Comparison of ENCODE assay signal across 12 mouse cellular contexts in the genomic region with DNA sequence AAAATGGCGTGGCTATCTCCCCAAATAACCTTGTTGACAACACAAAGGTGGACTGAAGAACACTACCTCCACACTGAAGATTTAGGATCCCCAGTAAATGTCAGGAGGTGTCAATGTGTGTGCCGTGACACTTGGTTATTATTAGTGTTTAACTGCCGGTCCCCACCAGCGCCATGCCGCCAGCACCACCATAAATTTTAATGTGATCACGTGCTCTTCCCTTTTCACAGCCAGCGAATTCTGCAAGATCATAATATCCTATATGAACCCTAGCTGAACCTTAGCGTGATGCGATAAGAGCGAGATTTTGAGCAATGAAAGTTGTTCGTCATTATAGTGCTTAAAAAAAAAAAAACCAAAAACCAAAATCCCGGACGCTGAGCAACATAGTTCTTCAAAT.
DNase-seq lines count a peak whose midpoint lies in the region; ATAC-seq lines count a peak whose summit lies in the region.
"Had no signal": no experiment of that assay in that cellular context is flagged by ENCODE, and none has a peak within 500 bp of the region (broad histone marks: within the 10 kb centered on the region; RNA-seq: fewer than 3 reads in every experiment).

No protein-coding gene starts in this region.

- no peak overlapping the region for H3K27ac ChIP-seq in heart, embryonic 16.5 days (ENCODE audit: low read length)
- no peak overlapping the region for H3K27ac ChIP-seq in embryonic facial prominence, embryonic 14.5 days (replicated peaks; ENCODE audit: low read depth, low read length)
- H3K27ac ChIP-seq in hindbrain, embryonic 16.5 days (ENCODE audit: low read depth, low read length) = no peak overlapping the region
- peak overlapping the region; percentile 76 for H3K27ac ChIP-seq in midbrain, embryonic 14.5 days (replicated peaks; ENCODE audit: low read depth, low read length)
- H3K27ac ChIP-seq: forebrain, embryonic 12.5 days had no signal

- no peak for DNase-seq in heart, postnatal 14 days
- DNase-seq in embryonic facial prominence, embryonic 14.5 days (ENCODE audit: low spot score) = no peak
- DNase-seq in midbrain, embryonic 14.5 days = peak; percentile 71
- DNase-seq in urinary bladder, postnatal 4 days (ENCODE audit: low spot score in 2 of 2) = no peak
- DNase-seq in retina, embryonic 14.5 days (ENCODE audit: low spot score) = no peak
- DNase-seq: gastrocnemius, postnatal 36 days; spleen, adult 18-20 months; thymus, postnatal 36 days had no signal

- no peak for ATAC-seq in heart, embryonic 16.5 days (replicated peaks; ENCODE audit: extremely low read depth, insufficient read depth, low FRiP score)
- ATAC-seq in embryonic facial prominence, embryonic 14.5 days (ENCODE audit: low read depth) = no peak
- no peak for ATAC-seq in hindbrain, embryonic 16.5 days
- peak; percentile 22; the same call in 1 of the 2 replicates for ATAC-seq in midbrain, embryonic 14.5 days (ENCODE audit: low FRiP score, low TSS enrichment)
- ATAC-seq in CD4-positive, CD25-positive, alpha-beta regulatory T cell, adult 4 months = no peak

- WGBS in heart, embryonic 16.5 days = 39% methylated on average over 13 of the region's 13 CpGs
- WGBS in embryonic facial prominence, embryonic 14.5 days = 81% methylated on average over 13 of the region's 13 CpGs
- 55% methylated on average over 13 of the region's 13 CpGs for WGBS in hindbrain, embryonic 16.5 days
- WGBS in midbrain, embryonic 14.5 days = 55% methylated on average over 13 of the region's 13 CpGs

- peak overlapping the region; percentile 67 for H3K4me2 ChIP-seq in heart, embryonic 16.5 days (ENCODE audit: low read depth, low read length)
- H3K4me2 ChIP-seq in embryonic facial prominence, embryonic 14.5 days (ENCODE audit: low read depth, low read length) = 0 out of 2 replicates have a peak overlapping the region, but pooled peaks have one; percentile 55
- H3K4me2 ChIP-seq in hindbrain, embryonic 16.5 days (ENCODE audit: low read length) = peak overlapping the region; percentile 63
- H3K4me2 ChIP-seq in midbrain, embryonic 14.5 days (ENCODE audit: low read length) = peak overlapping the region; percentile 49

- H3K9me3 ChIP-seq in heart, embryonic 16.5 days (replicated peaks; ENCODE audit: control insufficient read depth, low read length) = no peaks in the 10 kb centered on the region
- H3K9me3 ChIP-seq in embryonic facial prominence, embryonic 14.5 days (ENCODE audit: control insufficient read depth, low read length) = no peaks in the 10 kb centered on the region
- H3K9me3 ChIP-seq in hindbrain, embryonic 16.5 days (ENCODE audit: control insufficient read depth, low read length) = no peaks in the 10 kb centered on the region
- H3K9me3 ChIP-seq in midbrain, embryonic 14.5 days (ENCODE audit: control insufficient read depth, low read length) = no peaks in the 10 kb centered on the region
- H3K9me3 ChIP-seq: forebrain, embryonic 12.5 days had no signal

- no peak overlapping the region for H3K9ac ChIP-seq in heart, embryonic 16.5 days (ENCODE audit: low read length)
- no peak overlapping the region for H3K9ac ChIP-seq in embryonic facial prominence, embryonic 14.5 days (ENCODE audit: low read depth, low read length)
- peak overlapping the region; percentile 12; the same call in 1 of the 2 replicates for H3K9ac ChIP-seq in hindbrain, embryonic 16.5 days (ENCODE audit: low read depth, low read length)
- no peak overlapping the region; the same call in 1 of the 2 replicates for H3K9ac ChIP-seq in midbrain, embryonic 14.5 days (replicated peaks; ENCODE audit: low read length)
- H3K9ac ChIP-seq: forebrain, embryonic 12.5 days had no signal

- peaks cover 7% of the 10 kb centered on the region; the same call in 1 of the 2 replicates for H3K4me1 ChIP-seq in heart, embryonic 16.5 days (ENCODE audit: control insufficient read depth, insufficient read depth, low read length)
- peaks cover 8% of the 10 kb centered on the region; the same call in 1 of the 2 replicates for H3K4me1 ChIP-seq in embryonic facial prominence, embryonic 14.5 days (ENCODE audit: control insufficient read depth, insufficient read depth, low read length)
- H3K4me1 ChIP-seq in hindbrain, embryonic 16.5 days (ENCODE audit: control insufficient read depth, insufficient read depth, low read depth, low read length) = no peaks in the 10 kb centered on the region
- peaks cover 15% of the 10 kb centered on the region for H3K4me1 ChIP-seq in midbrain, embryonic 14.5 days (ENCODE audit: control insufficient read depth, insufficient read depth, low read length)

- no peaks in the 10 kb centered on the region for H3K36me3 ChIP-seq in heart, embryonic 16.5 days (ENCODE audit: control insufficient read depth, insufficient read depth)
- no peaks in the 10 kb centered on the region for H3K36me3 ChIP-seq in embryonic facial prominence, embryonic 14.5 days (ENCODE audit: control insufficient read depth, insufficient read depth, low read length)
- no peaks in the 10 kb centered on the region for H3K36me3 ChIP-seq in hindbrain, embryonic 16.5 days (ENCODE audit: control insufficient read depth, insufficient read depth, low read length)
- H3K36me3 ChIP-seq in midbrain, embryonic 14.5 days (ENCODE audit: control insufficient read depth, insufficient read depth, low read length) = no peaks in the 10 kb centered on the region
- H3K36me3 ChIP-seq: forebrain, embryonic 12.5 days had no signal

- intact Hi-C loops in heart, postnatal 14 days (cut with DNase I) = loop anchor here (2.0 kb wide), 1 partner anchor 84 kb away; no protein-coding TSS in a partner anchor

- peak overlapping the region; percentile 29 for H3K4me3 ChIP-seq in heart, embryonic 16.5 days (ENCODE audit: low read length)
- H3K4me3 ChIP-seq in embryonic facial prominence, embryonic 14.5 days (ENCODE audit: low read depth, low read length) = no peak overlapping the region
- 0 out of 2 replicates have a peak overlapping the region, but pooled peaks have one; percentile 9 for H3K4me3 ChIP-seq in hindbrain, embryonic 16.5 days (ENCODE audit: low read length)
- no peak overlapping the region for H3K4me3 ChIP-seq in midbrain, embryonic 14.5 days (replicated peaks; ENCODE audit: low read depth, low read length)
- H3K4me3 ChIP-seq: forebrain, embryonic 12.5 days had no signal

- H3K27me3 ChIP-seq in heart, embryonic 16.5 days (ENCODE audit: control insufficient read depth, insufficient read depth, low read length) = no peaks in the 10 kb centered on the region
- no peaks in the 10 kb centered on the region for H3K27me3 ChIP-seq in embryonic facial prominence, embryonic 14.5 days (replicated peaks; ENCODE audit: control insufficient read depth, insufficient read depth, low read length)
- no peaks in the 10 kb centered on the region for H3K27me3 ChIP-seq in hindbrain, embryonic 16.5 days (replicated peaks; ENCODE audit: control insufficient read depth, insufficient read depth, low read length)
- 0 out of 2 replicates have a peak, but pooled peaks cover 4% of the 10 kb centered on the region for H3K27me3 ChIP-seq in midbrain, embryonic 14.5 days (ENCODE audit: control insufficient read depth, insufficient read depth, low read length)
- H3K27me3 ChIP-seq: forebrain, embryonic 12.5 days had no signal

Comparison
In these comparisons a context has a peak if more than half of its experiments do, and no peak if none do; other contexts are left out.
1. H3K4me3 ChIP-seq: peak in heart, embryonic 16.5 days (single experiment) and hindbrain, embryonic 16.5 days (single experiment); none in embryonic facial prominence, embryonic 14.5 days (single experiment) and midbrain, embryonic 14.5 days (single experiment).
2. Peak in every context shown above with its lines, with median percentiles within 50 percentile points of each other: H3K4me2 ChIP-seq.